Mouse (Mus musculus) lung, postnatal 0 days (tissue): ENCODE measurements around the gene Slc34a1. TPM values are rescaled to one million over a fixed set of nuclear protein-coding genes. Genes with fewer than 3 reads are reported as not detected.

Experiments
- ATAC-seq: fragments of 200-750 bp; cut with Nextera tagmentation; 2 replicates; pipeline ENCODE4 v1.8.0; 2017; ENCODE audit warnings: moderate library complexity
- DNase-seq: peaks from one replicate; pipeline ENCODE4 v3.0.0-alpha.2; 2016; ENCODE audit warnings: low spot score
- H3K27ac ChIP-seq: fragments of 300-500 bp; sonication (generic); 2 replicates; pipeline ENCODE4 v1.5.1; 2014; ENCODE audit warnings: antibody characterized with exemption, mild to moderate bottlenecking, low read length, mixed read lengths
- H3K27me3 ChIP-seq: fragments of 300-500 bp; sonication (generic); replicated peaks from 2 replicates; pipeline ENCODE4 v1.6.1; 2014; ENCODE audit warnings: low read length, mixed read lengths; ENCODE audit not compliant: insufficient read depth
- H3K36me3 ChIP-seq: fragments of 300-500 bp; sonication (generic); 2 replicates; pipeline ENCODE4 v1.6.1; 2014; ENCODE audit warnings: low read length, mixed read lengths; ENCODE audit not compliant: insufficient read depth
- H3K4me1 ChIP-seq: fragments of 300-500 bp; sonication (generic); 2 replicates; pipeline ENCODE4 v1.6.1; 2014; ENCODE audit warnings: antibody characterized with exemption, low read depth, low read length, mixed read lengths; ENCODE audit not compliant: insufficient read depth
- H3K4me2 ChIP-seq: fragments of 300-500 bp; sonication (generic); replicated peaks from 2 replicates; pipeline ENCODE4 v1.6.1; 2014; ENCODE audit warnings: low read depth, mild to moderate bottlenecking, low read length, moderate library complexity, mixed read lengths
- H3K4me3 ChIP-seq: fragments of 300-500 bp; sonication (generic); 2 replicates; pipeline ENCODE4 v1.5.1; 2014; ENCODE audit warnings: low read depth, low read length
- H3K9ac ChIP-seq: fragments of 300-500 bp; sonication (generic); replicated peaks from 2 replicates; pipeline ENCODE4 v1.6.1; 2014; ENCODE audit warnings: low read depth, mild to moderate bottlenecking
- H3K9me3 ChIP-seq: fragments of 300-500 bp; sonication (generic); 2 replicates; pipeline ENCODE4 v1.6.1; 2016; ENCODE audit warnings: low read length, mixed read lengths
- CTCF ChIP-seq: IDR thresholded peaks from 2 replicates; pipeline ENCODE4 v1.5.1; 2016; ENCODE audit warnings: antibody characterized with exemption, mild to moderate bottlenecking
- EP300 ChIP-seq: IDR thresholded peaks from 2 replicates; pipeline ENCODE4 v1.6.1; 2016; ENCODE audit warnings: antibody characterized with exemption, mild to moderate bottlenecking, control low read depth
- WGBS: fragments of 180-500 bp; shearing (Covaris S2); extraction: QIAGEN DNeasy Blood & Tissue Kit; methylation state at CpG from one replicate; pipeline ENCODE4 v1.1.7; 2014; 5-methylcytosine and 5-hydroxymethylcytosine counted together
- polyA plus RNA-seq: library from polyadenylated mRNA; unstranded; fragments of >200 nt; fragmentation: Nextera tagmentation; extraction: Ambion mirVana; gene quantifications from 2 replicates; pipeline ENCODE4 v1.2.1, GENCODE M21; 2015

The Slc34a1 gene
- polyA plus RNA-seq, result not detected in 2 replicates

- 68% methylated on average over 1 of the region's 1 CpGs for WGBS
Measured at GRCm38 (mm10) chr13:55398088-55398487, at the start of gene Slc34a1. Gene Slc34a1 (plus strand): TSS chr13:55398187.

GRCm38 (mm10) chr13:55361145-55361544 is 36.8 kb upstream of the Slc34a1 start:
- H3K4me1 ChIP-seq, result peaks cover 3% of the 10 kb centered on the region; the same call in 1 of the 2 replicates
- no peak for DNase-seq
- H3K27me3 ChIP-seq, result no peaks in the 10 kb centered on the region
- H3K36me3 ChIP-seq, result peaks cover 5% of the 10 kb centered on the region; the same call in 1 of the 2 replicates
- H3K9ac ChIP-seq, result no peak overlapping the region
- H3K4me3 ChIP-seq, result no peak overlapping the region
- H3K4me2 ChIP-seq, result peak overlapping the region; percentile 84
- ATAC-seq, result no peak
- TF ChIP-seq EP300 (no peak), CTCF (no peak)
- H3K27ac ChIP-seq, result no peak overlapping the region
- no peaks in the 10 kb centered on the region for H3K9me3 ChIP-seq

More at GRCm38 (mm10) chr13:55398088-55398487, at the start of gene Slc34a1:
- TF ChIP-seq CTCF (no peak), EP300 (no peak)
- Histone ChIP-seq H3K9ac (no peak within 1 kb of the TSS), H3K27ac (no peak within 1 kb of the TSS), H3K27me3 (no peaks in the 10 kb centered on the region), H3K4me1 (no peaks in the 10 kb centered on the region), H3K36me3 (no peaks in the 10 kb centered on the region), H3K9me3 (no peaks in the 10 kb centered on the region), H3K4me2 (no peak within 1 kb of the TSS), H3K4me3 (no peak within 1 kb of the TSS)
- ATAC-seq (no peak), DNase-seq (no peak)

- Histone ChIP-seq H3K36me3 (peaks cover 5% of the 10 kb centered on the region; the same call in 1 of the 2 replicates), H3K27me3 (no peaks in the 10 kb centered on the region), H3K4me3 (peak overlapping the region; percentile 92), H3K27ac (peak overlapping the region; percentile 95), H3K9ac (peak overlapping the region; percentile 96), H3K4me2 (peak overlapping the region; percentile 84), H3K9me3 (no peaks in the 10 kb centered on the region), H3K4me1 (peaks cover 3% of the 10 kb centered on the region; the same call in 1 of the 2 replicates)
- DNase-seq, result peak; percentile 30
- TF ChIP-seq EP300, result no peak
- TF ChIP-seq CTCF, result no peak
- under 1% methylated on average over 32 of the region's 32 CpGs for WGBS
- peak; percentile 22 for ATAC-seq
Measured at GRCm38 (mm10) chr13:55361974-55362452, 36.0 kb upstream of the Slc34a1 start.

- 1% methylated on average over 35 of the region's 35 CpGs for WGBS
- peak within 1 kb of the TSS; percentile 96 for H3K9ac ChIP-seq
- ATAC-seq, result peak; percentile 99
Measured at GRCm38 (mm10) chr13:55362453-55363060, 35.4 kb upstream of the Slc34a1 start, which contains the start of gene Lman2. Gene Lman2 (minus strand): TSS chr13:55362783.

GRCm38 (mm10) chr13:55368401-55368800 is 29.6 kb upstream of the Slc34a1 start:
- ATAC-seq (no peak), DNase-seq (no peak)
- 68% methylated on average over 7 of the region's 7 CpGs for WGBS
- Histone ChIP-seq H3K9ac (no peak overlapping the region), H3K27me3 (no peaks in the 10 kb centered on the region), H3K36me3 (no peaks in the 10 kb centered on the region), H3K27ac (no peak overlapping the region), H3K4me3 (no peak overlapping the region), H3K9me3 (no peaks in the 10 kb centered on the region), H3K4me1 (no peaks in the 10 kb centered on the region; the same call in 1 of the 2 replicates), H3K4me2 (no peak overlapping the region)
- TF ChIP-seq EP300, result no peak
- TF ChIP-seq CTCF, result no peak

More at GRCm38 (mm10) chr13:55362453-55363060, 35.4 kb upstream of the Slc34a1 start, which contains the start of gene Lman2:
- no peak for TF ChIP-seq EP300
- peak within 1 kb of the TSS; percentile 84 for H3K4me2 ChIP-seq
- H3K4me3 ChIP-seq, result peak within 1 kb of the TSS; percentile 92
- peaks cover 3% of the 10 kb centered on the region; the same call in 1 of the 2 replicates for H3K4me1 ChIP-seq
- no peaks in the 10 kb centered on the region for H3K9me3 ChIP-seq
- peak; percentile 100 for DNase-seq
- H3K27ac ChIP-seq, result peak within 1 kb of the TSS; percentile 95
- H3K36me3 ChIP-seq, result peaks cover 5% of the 10 kb centered on the region; the same call in 1 of the 2 replicates
- H3K27me3 ChIP-seq, result no peaks in the 10 kb centered on the region

- no peaks in the 10 kb centered on the region for H3K36me3 ChIP-seq
- ATAC-seq (peak; percentile 73), DNase-seq (peak; percentile 50)
- no peak within 1 kb of the TSS for H3K9ac ChIP-seq
- peak within 1 kb of the TSS; percentile 36; the same call in 1 of the 2 replicates for H3K4me2 ChIP-seq
- H3K4me1 ChIP-seq, result no peaks in the 10 kb centered on the region; the same call in 1 of the 2 replicates
- H3K27me3 ChIP-seq, result no peaks in the 10 kb centered on the region
- no peaks in the 10 kb centered on the region for H3K9me3 ChIP-seq
- H3K27ac ChIP-seq, result peak within 1 kb of the TSS; percentile 38; the same call in 1 of the 2 replicates
- no peak for TF ChIP-seq EP300
- TF ChIP-seq CTCF, result no peak
- peak within 1 kb of the TSS; percentile 12; the same call in 1 of the 2 replicates for H3K4me3 ChIP-seq
- 18% methylated on average over 10 of the region's 13 CpGs for WGBS
Measured at GRCm38 (mm10) chr13:55369531-55370114, 28.4 kb upstream of the Slc34a1 start, which contains the start of gene Rgs14. Gene Rgs14 (plus strand): TSS chr13:55369732.
